Mouse (Mus musculus): ENCODE results near the gene Tceal7.
"Not testable (repeated sequence)": the region's sequence is repeated elsewhere in the genome, so short reads cannot be mapped to it uniquely, and the experiment has no call there.

Tceal7 gene

DNA sequence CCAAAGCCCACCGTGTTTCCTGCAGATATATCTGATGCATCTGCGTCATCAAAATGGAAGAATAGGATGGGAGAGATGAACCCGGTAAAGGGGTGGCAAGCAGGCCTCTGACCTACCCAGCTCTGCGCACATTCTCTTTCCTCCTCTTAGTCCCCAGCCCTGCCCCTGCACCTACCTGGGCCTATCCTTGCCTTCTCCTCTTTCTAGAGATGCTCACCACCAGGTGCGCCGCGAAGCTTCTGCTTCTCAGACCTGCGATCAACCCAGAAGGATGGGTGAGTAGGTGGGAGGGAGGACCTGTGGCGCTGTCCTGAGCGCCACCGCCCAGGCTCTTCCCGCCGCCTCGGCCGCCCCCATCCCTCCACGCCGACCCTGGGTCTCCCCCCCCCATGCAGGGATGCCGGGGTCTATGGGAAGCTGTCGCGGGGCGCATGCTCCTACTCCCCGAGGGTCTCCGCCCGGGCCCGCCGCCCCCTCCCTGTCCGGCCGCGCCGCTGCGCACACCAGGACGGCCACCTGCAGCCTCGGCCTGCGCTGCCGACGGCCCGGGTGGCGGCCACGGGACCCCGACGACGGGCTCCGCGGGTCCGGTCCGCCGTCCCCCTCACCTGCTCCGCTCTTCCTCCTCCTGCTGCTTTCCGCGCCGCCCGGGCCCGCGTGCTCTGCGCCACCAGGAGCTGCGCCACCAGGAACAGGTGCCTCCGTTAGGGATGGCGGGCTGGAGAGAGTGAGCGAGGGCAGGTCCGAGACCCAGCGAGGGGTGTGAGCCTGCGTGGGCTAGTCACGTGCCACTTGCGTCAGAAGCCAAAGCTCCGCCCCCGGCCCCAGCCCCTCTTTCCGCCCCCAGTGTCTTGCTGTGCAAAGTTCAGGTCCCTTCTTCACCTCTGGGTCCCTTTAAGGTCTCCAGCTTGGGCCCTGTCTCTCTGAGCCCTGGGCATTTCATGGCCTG lies at the start of gene Tceal7, which contains the start of gene Bex1:
Gene Tceal7 (plus strand): TSS at position 51 of the 949 bp plus-strand sequence.
Gene Bex1 (minus strand): TSS at position 785 of the 949 bp plus-strand sequence.
- DNase-seq (ENCODE audit: low read depth in 2 of 2, low spot score in 2 of 2), result not testable (repeated sequence)

DNA sequence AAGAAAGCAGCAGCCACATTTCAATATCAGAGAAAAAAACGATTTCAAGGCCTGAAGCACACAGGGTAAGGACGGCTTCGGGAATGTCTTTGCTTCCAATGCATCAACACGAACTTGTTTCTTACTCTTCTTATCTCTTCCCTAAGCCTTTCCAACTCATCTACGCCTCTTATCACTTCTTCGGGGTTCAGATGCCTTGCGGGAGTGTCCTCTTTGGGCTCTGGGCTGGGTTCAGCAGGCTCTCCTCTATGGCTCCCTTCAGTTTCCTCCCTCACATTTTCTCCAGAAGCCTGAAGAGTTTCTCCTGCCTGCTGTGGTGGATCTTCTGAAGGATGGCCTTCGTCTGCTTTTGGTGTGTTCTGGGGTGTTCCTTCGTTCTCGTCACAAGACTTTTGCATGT lies 44.0 kb upstream of the Tceal7 start:
- no peak for DNase-seq (ENCODE audit: low read depth in 2 of 2, low spot score in 2 of 2)

DNA sequence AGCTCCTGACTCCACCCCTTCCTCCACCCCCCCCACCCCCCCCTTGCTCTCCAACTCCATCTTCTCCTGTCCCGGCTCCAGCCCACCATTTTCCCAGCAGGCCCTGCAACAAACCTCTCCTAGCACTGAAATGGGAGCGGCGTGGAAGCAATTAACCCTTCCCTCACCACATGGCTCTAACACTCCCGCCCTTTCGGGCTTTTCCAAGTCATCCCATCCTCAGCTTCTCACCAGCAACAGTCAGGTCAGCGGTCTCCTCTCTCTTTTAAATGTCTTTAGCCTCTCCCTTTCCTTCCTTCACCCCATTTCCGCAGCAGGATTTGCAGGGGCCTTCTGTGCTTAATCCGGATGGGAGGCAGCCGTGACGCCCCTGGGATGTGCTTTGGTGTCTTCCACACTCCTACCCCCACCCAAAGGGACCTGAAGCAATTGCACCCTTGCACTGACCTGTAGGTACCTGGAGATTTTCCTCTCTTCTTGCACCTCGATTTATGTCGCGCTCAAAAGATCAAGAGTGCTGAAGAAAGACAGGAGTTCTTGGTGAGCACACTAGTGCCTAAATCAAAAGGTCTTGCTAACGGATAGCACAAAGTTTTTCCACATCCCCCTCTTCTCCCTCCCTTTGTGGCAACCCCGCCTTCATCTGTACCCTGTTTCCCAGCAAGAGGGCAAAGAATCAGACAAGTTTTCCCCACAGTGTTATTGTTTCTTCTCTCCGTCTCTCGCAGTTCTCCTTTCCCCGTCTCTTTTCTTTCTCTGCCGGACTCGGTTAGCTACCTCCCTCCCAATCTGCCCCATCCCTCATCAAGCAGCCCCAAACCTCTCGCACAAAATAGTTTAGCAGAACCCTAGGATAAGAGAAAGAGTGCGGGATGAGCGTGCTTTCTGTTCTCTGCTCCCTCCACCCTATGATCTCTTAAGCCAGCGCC lies 43.1 kb upstream of the Tceal7 start:
- no peak for DNase-seq (ENCODE audit: low read depth in 2 of 2, low spot score in 2 of 2)

DNA sequence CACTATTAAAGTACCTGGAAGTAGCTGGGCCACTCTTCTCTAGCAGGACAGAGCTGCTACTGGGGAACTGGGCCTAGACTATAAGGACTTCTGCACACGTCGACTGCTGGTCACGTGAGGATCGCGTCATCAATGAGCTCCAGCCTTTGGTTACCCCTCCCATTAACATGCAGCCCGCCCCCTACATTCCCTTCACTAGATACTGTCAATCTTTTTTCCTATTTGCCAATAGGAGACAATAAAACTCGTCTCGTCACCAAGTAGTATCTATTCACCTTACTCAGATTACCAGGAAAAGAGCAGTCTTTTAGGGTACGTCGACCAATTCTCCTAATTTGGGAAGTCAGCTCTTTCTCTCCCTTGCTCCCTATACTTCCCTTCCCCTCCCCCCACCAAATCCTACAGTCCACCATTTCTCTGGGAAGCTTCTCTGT lies 42.4 kb upstream of the Tceal7 start, which contains the start of gene Tceal8:
Gene Tceal8 (minus strand): TSS at position 225 of the 434 bp plus-strand sequence.
- DNase-seq (ENCODE audit: low read depth in 2 of 2, low spot score in 2 of 2), result no peak

DNA sequence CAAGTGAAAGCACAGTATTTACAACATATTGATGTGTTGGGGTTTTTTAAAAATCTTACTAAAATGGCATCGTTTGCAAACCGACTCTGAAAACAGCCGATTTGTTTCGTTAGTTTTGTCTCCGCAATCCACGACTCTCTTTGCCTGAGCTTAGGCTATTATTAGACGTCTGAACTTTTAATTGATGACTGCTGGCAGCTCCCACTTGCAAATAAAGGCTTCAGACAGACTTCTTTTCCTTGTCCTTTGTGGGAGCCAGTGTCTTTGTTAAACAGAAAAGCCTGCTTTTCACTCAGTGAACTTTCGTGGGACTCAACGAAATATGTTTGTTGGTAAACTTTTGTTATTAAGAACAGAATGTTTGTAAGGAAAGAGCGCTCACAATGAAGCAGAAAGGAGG lies 41.8 kb upstream of the Tceal7 start:
- DNase-seq (ENCODE audit: low read depth in 2 of 2, low spot score in 2 of 2), result no peak

DNA sequence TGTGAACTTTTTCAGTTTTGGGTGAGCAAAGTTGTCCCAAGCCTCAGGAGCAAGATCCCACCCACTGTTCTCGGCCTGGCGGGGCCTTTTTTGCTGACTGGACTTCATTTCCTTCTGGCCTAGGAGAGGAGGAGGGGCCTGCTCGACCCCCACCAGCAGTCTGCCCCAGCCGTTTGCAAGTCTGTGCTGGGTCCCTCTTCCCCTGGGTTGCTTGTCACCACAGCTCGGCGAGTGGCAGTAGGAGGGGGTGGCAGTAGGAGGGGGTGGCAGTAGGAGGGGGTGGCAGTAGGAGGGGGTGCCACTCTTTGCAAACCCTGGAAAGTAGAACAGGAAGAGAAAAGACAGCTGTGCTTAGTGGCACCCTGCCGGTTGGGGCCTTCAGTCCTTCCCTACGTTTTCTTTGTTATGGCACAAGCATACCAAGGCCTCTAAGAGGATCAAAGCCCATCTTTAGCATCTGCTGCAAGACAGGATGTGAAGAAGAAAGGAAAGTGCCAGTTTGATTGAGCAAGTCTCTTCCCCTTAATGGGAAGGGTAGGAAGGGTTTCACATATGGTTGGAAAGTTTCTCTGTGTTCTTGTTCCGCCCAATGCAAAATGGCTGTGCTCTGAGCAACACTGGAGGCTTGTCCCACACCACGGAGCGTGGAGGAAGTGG lies 33.6 kb upstream of the Tceal7 start:
- DNase-seq (ENCODE audit: low read depth in 2 of 2, low spot score in 2 of 2), result no peak

DNA sequence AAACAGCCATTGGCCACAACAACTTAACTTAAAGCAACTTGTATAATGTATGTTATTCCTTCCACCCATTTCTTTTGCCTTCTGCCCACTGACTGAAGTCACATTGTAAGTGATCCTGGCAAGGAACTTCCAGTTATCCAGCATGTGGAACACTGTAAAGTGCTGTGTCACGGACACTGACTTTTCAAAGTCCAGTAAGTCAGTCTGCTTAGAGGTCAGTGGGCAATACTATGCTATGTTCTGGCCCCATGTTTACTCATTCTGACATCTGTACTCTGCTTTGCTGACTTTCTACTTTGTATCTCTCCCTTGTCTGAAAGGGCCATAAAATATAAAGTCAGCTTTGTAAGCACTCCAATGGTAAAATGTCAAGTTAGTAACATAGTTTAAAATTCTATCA lies 31.5 kb upstream of the Tceal7 start:
- no peak for DNase-seq (ENCODE audit: low read depth in 2 of 2, low spot score in 2 of 2)

DNA sequence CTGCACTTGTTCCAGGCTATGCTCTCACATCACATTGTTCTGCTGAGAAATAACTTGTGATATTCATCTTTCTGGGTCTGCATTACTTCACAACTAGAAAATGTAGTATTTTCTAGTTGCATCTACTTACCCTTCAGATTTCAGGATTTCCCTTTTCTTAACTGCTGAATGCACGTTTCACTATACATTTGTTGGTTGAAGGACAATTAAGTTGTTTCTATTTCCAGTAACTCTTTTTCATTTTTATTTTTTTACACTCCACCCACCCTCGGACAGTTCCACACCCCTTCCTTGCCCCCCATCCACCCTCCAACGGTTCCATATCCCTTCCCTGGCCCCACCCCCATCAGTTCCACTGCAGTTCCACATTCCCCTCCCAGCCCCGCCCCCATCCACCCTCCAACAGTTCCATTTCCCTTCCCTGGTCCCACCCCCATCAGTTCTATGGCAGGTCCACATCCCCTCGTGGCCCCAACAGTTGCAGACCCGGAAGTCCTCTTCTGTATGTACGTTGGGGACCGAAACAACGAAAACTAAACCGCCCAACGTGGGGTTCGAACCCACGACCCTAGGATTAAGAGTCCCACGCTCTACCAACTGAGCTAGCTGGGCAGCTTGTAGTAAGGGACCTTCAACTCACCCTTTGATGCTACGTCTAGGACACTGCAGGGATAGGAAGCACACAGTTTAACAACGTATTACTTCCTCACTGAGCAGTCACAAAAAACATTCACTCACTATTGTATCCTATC lies 19.2 kb upstream of the Tceal7 start:
- no peak for DNase-seq (ENCODE audit: low read depth in 2 of 2, low spot score in 2 of 2)

DNA sequence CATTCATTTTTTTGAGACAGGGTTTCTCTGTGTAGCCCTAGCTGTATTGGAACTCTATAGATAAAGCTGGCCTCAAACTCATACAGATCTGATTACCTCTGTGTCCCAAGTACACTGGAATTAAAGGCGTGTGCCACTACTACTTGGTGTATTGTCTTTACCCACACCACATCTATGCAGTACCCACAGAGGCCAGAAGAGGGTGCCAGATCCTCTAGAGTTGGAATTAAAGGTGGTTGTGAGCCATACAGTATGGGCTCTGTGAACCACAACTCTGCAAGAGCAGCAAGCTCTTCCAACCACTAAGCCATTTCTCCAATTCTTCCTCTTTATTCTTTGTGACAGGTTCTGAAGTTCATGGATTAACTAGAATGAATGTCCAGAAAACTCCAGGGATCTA lies 17.7 kb upstream of the Tceal7 start:
- DNase-seq (ENCODE audit: low read depth in 2 of 2, low spot score in 2 of 2), result peak in 1 of 2 experiments; percentile 18

DNA sequence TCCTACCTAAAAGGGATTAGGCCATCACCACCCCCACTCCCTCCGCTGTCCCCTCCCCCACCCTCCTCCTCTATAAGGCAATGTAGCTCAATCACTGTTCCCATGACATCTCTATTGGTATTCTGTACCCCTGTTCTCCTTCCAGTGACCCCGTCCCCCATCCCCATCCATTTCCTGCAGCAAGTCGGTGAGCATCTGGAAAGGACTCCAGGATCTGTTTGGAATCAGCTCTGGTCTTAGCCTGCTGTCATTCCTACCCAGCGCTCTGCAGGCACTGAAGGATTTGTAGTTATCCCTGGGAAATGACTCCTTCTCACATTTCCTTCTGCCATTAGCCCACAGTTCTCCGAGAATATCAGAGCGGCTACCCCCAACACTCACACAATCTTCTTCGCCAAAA lies 11.3 kb upstream of the Tceal7 start:
- no peak for DNase-seq (ENCODE audit: low read depth in 2 of 2, low spot score in 2 of 2)

DNA sequence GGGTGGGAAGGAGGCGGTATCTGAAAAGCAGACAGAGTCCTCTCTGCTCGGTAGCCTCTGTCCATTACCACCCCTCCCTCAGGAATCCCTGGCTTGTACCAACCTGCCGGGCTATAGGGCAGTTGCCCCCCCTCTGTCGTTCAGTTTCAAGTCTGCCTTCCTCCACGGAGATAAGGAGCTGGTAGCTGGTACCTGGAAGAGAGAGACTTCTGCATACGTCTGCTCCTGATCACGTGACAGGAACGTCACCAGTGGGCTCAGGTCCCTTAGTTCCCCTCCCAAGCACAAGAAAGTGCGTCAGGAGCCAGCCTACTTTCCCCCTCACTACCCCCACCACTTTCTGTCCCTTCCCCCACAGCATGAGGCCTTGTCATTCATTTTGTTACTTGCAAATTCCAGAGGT lies 10.9 kb upstream of the Tceal7 start, which contains the start of gene Tceal5:
Gene Tceal5 (minus strand): TSS at position 213 of the 403 bp plus-strand sequence.
- DNase-seq (ENCODE audit: low read depth in 2 of 2, low spot score in 2 of 2), result no peak

DNA sequence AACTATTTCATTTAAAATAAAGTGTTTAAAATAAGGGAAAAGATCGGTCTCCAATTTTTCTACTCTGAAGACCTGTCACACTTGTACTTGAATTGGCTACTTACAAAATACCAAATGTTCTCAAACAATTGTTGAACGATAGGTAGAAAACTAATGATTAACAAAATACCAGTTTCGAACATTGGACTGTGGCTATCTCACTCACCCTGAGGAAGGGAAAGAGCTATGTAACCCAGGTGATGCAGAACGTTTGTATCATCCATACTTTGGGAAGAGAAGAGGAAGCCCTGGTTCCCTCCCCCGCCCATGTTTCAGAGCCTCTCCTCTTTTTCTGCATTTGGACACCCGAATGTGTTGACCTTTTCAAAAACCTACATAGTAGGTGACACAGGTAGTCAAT lies 10.2 kb upstream of the Tceal7 start:
- no peak for DNase-seq (ENCODE audit: low read depth in 2 of 2, low spot score in 2 of 2)

DNA sequence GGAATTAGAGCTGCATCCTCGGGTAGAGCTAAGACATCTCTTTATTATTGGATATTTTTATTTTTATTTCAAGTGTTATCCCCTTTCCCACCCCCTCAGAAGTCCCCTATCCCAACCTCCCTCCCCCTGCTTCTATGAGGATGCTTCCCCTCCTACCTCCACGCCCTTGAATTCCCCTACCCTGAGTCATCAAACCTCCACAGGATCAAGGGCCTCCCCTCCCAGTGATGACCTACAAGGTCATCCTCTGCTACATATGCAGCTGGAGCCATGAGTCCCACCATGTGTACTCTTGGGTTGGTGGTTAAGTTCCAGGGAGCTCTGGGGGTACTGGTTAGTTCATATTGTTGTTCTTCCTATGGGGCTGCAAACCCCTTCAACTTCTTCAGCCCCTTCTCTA lies 1.2 kb upstream of the Tceal7 start:
- DNase-seq (ENCODE audit: low read depth in 2 of 2, low spot score in 2 of 2), result no peak

DNA sequence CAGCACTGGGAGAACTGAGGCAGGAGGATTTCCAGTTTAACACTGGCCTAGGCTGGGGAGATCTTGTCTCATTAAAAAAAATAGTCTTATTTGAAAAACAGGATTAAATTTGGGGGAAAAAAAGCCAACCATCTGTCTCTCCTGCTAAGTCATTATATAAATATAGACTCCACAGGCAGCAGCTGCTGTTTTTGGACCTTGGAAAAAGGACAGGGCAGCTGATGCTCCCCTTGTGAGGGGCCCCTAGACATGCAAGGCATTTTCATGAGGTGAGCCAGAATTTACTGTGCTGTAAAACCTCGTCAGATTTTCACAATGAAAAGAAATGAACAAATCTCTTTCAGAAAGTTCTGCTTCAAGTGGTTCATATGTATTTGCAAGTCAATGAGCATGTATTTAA lies 1.7 kb downstream of the Tceal7 start:
- DNase-seq (ENCODE audit: low read depth in 2 of 2, low spot score in 2 of 2), result no peak

DNA sequence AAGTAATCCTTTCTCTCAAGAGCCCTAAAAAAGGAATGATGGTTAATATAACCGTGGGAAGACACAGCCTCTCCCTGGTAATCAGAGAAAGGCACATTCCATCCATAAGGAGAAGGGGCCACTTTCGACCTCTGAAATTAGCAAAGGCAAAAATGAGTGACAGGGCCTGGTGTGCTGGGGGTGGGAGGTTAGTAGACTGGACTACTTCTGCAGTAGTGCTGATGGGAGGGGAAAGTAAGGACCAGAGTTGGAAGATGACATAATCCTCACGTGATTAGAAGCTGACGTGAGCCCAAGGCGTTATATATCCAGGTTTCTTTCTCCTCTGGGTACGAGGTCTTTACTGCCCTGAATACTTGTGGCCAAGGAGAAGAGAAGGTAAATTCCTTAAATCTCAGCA lies 9.1 kb downstream of the Tceal7 start:
- no peak for DNase-seq (ENCODE audit: low read depth in 2 of 2, low spot score in 2 of 2)

DNA sequence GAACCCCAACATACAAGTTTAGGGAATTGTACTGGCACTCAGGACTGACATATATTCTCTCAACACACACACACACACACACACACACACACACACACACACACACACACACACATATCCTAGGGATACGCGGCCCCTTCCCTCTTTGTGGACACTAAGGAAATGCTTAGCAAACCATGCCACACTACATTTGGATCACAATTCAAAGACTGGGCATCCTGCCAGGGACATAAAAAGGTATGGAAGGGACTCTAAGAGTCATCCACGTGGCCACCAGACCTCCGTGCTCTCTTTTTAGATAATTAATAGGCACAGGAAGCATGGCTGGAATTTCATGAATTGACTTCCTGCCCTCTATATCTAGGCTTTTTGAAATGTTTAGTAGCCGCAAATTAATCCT lies 13.2 kb downstream of the Tceal7 start:
- no peak for DNase-seq (ENCODE audit: low read depth in 2 of 2, low spot score in 2 of 2)

DNA sequence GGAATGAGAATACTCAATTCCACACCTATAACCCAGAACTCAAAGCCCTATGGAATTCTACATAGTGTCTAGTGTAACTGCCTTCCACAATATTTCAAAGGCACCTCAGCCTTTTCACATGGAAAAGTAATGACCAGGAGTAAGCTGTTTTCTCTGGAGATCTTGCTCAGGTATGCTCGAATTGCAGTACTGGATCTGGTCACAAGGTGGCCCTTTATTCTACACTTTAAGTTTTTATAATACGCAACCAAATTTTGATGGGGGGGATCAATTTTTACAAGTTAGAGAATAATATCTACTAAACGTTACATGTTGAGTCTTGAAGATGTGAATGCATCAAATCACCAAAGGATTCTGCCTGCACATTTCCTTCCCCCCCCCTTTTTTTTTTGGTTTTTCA lies 23.5 kb downstream of the Tceal7 start:
- DNase-seq (ENCODE audit: low read depth in 2 of 2, low spot score in 2 of 2), result peak; percentile 5 to 25

DNA sequence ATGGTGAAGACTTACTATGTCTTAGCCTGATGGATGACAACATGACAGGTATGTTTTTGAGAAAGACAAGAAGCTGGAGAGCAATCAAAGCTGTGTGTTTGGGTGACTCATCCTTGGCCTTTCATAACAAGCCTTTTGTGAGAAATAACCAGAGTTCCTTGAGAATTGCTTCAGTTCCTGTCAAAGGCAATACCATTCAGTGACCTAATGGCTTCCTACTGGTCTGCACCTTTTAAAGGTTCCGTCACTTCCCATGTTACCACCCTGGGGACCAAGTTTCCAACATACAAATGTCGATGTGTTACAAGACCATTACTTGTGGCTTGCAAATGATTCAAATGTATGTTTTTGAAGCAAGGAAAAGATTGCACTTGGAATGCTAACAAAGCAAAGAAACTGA lies 28.6 kb downstream of the Tceal7 start:
- no peak for DNase-seq (ENCODE audit: low read depth in 2 of 2, low spot score in 2 of 2)

DNA sequence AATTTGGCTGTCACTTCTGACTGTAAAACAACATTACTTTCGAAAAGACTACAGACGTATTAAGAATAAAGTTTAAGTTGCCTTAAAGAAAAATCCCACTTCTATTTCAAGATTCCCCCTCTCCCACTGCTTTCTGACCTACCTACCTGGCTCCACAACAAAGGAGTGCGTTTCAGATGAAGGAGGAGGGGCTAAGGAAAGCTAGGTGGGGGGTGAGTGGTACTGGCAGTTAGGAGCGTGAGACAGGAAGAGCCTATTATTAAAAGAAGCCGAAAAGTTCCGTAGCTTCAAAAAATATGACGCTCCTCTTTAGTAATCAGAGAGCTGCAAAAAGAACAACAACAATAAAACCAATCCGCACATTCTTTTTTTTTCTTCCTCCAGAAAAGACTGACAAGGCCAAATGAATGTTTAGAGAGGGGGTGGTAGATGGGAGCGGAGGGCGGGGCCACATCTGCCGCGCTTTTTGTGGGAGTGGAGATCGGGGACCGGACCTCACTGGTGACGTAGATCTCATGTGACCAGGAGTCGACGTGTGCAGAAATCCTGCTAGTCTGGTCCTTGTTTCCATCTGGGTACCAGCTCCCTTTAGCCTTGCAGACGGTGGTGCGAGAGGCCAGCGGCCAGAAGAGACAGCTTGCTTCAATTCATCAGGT lies 30.1 kb downstream of the Tceal7 start, which contains the start of gene Tceal9:
Gene Tceal9 (plus strand): TSS at position 506 of the 656 bp plus-strand sequence.
- peak; percentile 15 to 37 for DNase-seq (ENCODE audit: low read depth in 2 of 2, low spot score in 2 of 2)

Data from CD8-positive naive resting alpha-beta T cell, adult 2 months (primary cell).